In genomic region chr12:107154668-107155067, GRCm38 (mm10) we compare ENCODE assay signal across 30 mouse cellular contexts.
DNase-seq lines count a peak whose midpoint lies in the region; TF ChIP-seq lines count a peak whose summit lies in the region.
"Had no signal": no experiment of that assay in that cellular context is flagged by ENCODE, and none has a peak within 500 bp of the region (broad histone marks: within the 10 kb centered on the region; RNA-seq: fewer than 3 reads in every experiment).

No protein-coding gene starts in this region.

- no peak overlapping the region for H3K4me3 ChIP-seq in layer of hippocampus, adult 2 months
- H3K4me3 ChIP-seq: embryonic facial prominence, embryonic 10.5 days; embryonic facial prominence, embryonic 15.5 days; forebrain, embryonic 12.5 days; heart, embryonic 10.5 days; heart, embryonic 15.5 days; hindbrain, embryonic 13.5 days; kidney, embryonic 15.5 days; left cerebral cortex, adult 2 months; limb, embryonic 12.5 days; liver, embryonic 15.5 days; lung, embryonic 15.5 days; midbrain, embryonic 10.5 days; midbrain, embryonic 15.5 days; neural tube, embryonic 12.5 days had no signal

- no peak for TF ChIP-seq CTCF in layer of hippocampus, adult 2 months (conservative IDR thresholded peaks at IDR 0.05)

- no peak overlapping the region for H3K27ac ChIP-seq in layer of hippocampus, adult 2 months
- H3K27ac ChIP-seq: embryonic facial prominence, embryonic 15.5 days; forebrain, embryonic 12.5 days; heart, embryonic 10.5 days; heart, embryonic 15.5 days; hindbrain, embryonic 13.5 days; kidney, embryonic 15.5 days; left cerebral cortex, adult 2 months; limb, embryonic 12.5 days; liver, embryonic 15.5 days; lung, embryonic 15.5 days; midbrain, embryonic 10.5 days; midbrain, embryonic 15.5 days; neural tube, embryonic 12.5 days; stomach, postnatal 0 days had no signal

- DNase-seq in layer of hippocampus, adult 18-20 months (ENCODE audit: low spot score in 2 of 2) = peak; percentile 27 to 66
- DNase-seq in layer of hippocampus, postnatal 10 days (ENCODE audit: low spot score in 2 of 2) = no peak
- peak; percentile 27 to 47 for DNase-seq in layer of hippocampus, adult 2 months (ENCODE audit: low spot score in 2 of 2)
- DNase-seq in layer of hippocampus, postnatal 36 days = peak; percentile 19 to 41
- peak; percentile 58 for DNase-seq in thymus, postnatal 25 days
- no peak for DNase-seq in neural tube, embryonic 10.5 days (ENCODE audit: extremely low spot score, low spot score)
- no peak for DNase-seq in adrenal gland, adult 18-20 months (ENCODE audit: low spot score in 2 of 2)
- DNase-seq in cerebellum, postnatal 36 days = no peak
- DNase-seq: adrenal gland, postnatal 25 days; cerebellum, adult 2 months; cerebellum, postnatal 14 days; forebrain, postnatal 0 days; kidney, postnatal 36 days; right cerebral cortex, postnatal 14 days; spleen, adult 18-20 months had no signal

Comparison
In these comparisons a context has a peak if more than half of its experiments do, and no peak if none do; other contexts are left out.
1. DNase-seq: peak in layer of hippocampus, adult 18-20 months (2 of 2), layer of hippocampus, adult 2 months (2 of 2), layer of hippocampus, postnatal 36 days (2 of 2) and thymus, postnatal 25 days (single experiment); none in layer of hippocampus, postnatal 10 days (0 of 2), neural tube, embryonic 10.5 days (single experiment), adrenal gland, adult 18-20 months (0 of 2) and cerebellum, postnatal 36 days (0 of 2).